In the genomic region with DNA sequence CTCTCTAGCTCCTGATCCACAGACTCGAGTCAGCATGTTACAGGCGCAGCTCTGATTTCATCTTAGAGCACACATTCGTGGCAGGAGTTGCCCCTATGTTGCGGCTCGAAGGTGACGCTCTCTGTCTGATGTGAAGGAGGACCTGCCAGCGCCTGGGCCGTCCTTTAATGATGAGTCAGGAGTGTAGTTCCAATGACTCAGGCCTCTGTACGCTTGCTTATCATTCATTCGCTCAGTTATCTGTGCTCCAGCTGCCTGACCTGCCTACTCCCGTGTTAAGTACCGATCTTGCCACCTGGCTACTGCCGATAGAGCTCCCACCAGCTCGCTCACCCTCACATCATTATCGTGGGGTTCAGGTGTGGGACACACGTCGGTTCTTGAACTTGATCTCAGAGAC, we compare ENCODE assay signal across 12 mouse cellular contexts. TPM values are rescaled to one million over a fixed set of nuclear protein-coding genes. Genes with fewer than 3 reads are reported as not detected.
DNase-seq lines count a peak whose midpoint lies in the region; ATAC-seq and TF ChIP-seq lines count a peak whose summit lies in the region.
"Had no signal": no experiment of that assay in that cellular context is flagged by ENCODE, and none has a peak within 500 bp of the region (broad histone marks: within the 10 kb centered on the region; RNA-seq: fewer than 3 reads in every experiment).

No protein-coding gene starts in this region.

- H3K9ac ChIP-seq in liver, embryonic 16.5 days (ENCODE audit: low read depth, low read length) = peak overlapping the region; percentile 44

- no peaks in the 10 kb centered on the region for H3K79me3 ChIP-seq in C2C12 (ENCODE audit: low read depth)

- H3ac ChIP-seq in C2C12 (ENCODE audit: control insufficient read depth, insufficient read length, low read depth) = no peak overlapping the region

- peak; percentile 96 for ATAC-seq in liver, embryonic 16.5 days (ENCODE audit: low read depth)

- H3K9me3 ChIP-seq in embryonic facial prominence, embryonic 10.5 days = no peaks in the 10 kb centered on the region
- H3K9me3 ChIP-seq in liver, embryonic 16.5 days (replicated peaks; ENCODE audit: control insufficient read depth, low read length) = no peaks in the 10 kb centered on the region

- 88% methylated on average over 17 of the region's 17 CpGs for WGBS in embryonic facial prominence, embryonic 10.5 days
- 28% methylated on average over 17 of the region's 17 CpGs for WGBS in liver, embryonic 16.5 days (ENCODE audit: insufficient replicate concordance)

- no peak overlapping the region for H3K4me3 ChIP-seq in C2C12 (ENCODE audit: insufficient read depth, poor library complexity, severe bottlenecking)
- no peak overlapping the region for H3K4me3 ChIP-seq in embryonic facial prominence, embryonic 10.5 days
- H3K4me3 ChIP-seq in liver, embryonic 16.5 days (ENCODE audit: low read depth, low read length) = peak overlapping the region; percentile 29
- H3K4me3 ChIP-seq: gastrocnemius, adult 2 months had no signal

- H3K79me2 ChIP-seq in C2C12 (ENCODE audit: control insufficient read depth, insufficient read depth) = no peaks in the 10 kb centered on the region

- no peaks in the 10 kb centered on the region for H3K27me3 ChIP-seq in C2C12 (ENCODE audit: control insufficient read depth, insufficient read depth, insufficient read length)
- peaks cover 47% of the 10 kb centered on the region for H3K27me3 ChIP-seq in embryonic facial prominence, embryonic 10.5 days (replicated peaks; ENCODE audit: low read depth, poor library complexity, severe bottlenecking)
- H3K27me3 ChIP-seq in liver, embryonic 16.5 days (ENCODE audit: control insufficient read depth, insufficient read depth, low read depth, low read length) = no peaks in the 10 kb centered on the region

- peak; percentile 33 to 57 for DNase-seq in adrenal gland, adult (ENCODE audit: inconsistent age in 2 of 2, low spot score in 1 of 2)
- no peak for DNase-seq in adrenal gland, adult 8-10 months
- DNase-seq in embryonic facial prominence, embryonic 10.5 days (ENCODE audit: low spot score) = no peak
- no peak for DNase-seq in right cerebral cortex, postnatal 14 days
- no peak for DNase-seq in cerebellum, adult 18-20 months
- no peak for DNase-seq in left cerebral cortex, postnatal 4 days
- DNase-seq: heart, postnatal 14 days; lung, adult 2 months had no signal

- peak overlapping the region; percentile 53 for H3K4me2 ChIP-seq in liver, embryonic 16.5 days (ENCODE audit: low read depth, low read length)
- H3K4me2 ChIP-seq: midbrain, embryonic 11.5 days had no signal

- peaks cover 68% of the 10 kb centered on the region for H3K4me1 ChIP-seq in embryonic facial prominence, embryonic 10.5 days
- H3K4me1 ChIP-seq in liver, embryonic 16.5 days (ENCODE audit: control insufficient read depth, low read depth, low read length) = peaks cover 27% of the 10 kb centered on the region

- H3K27ac ChIP-seq in embryonic facial prominence, embryonic 10.5 days (replicated peaks) = peak overlapping the region; percentile 77
- H3K27ac ChIP-seq in liver, embryonic 16.5 days (ENCODE audit: low read length) = peak overlapping the region; percentile 86
- H3K27ac ChIP-seq: gastrocnemius, adult 2 months had no signal

- no peak for TF ChIP-seq CTCF in C2C12 (IDR thresholded peaks at IDR 0.05; ENCODE audit: control insufficient read depth, insufficient read depth, insufficient read length)

- H3K36me3 ChIP-seq in C2C12 (ENCODE audit: control insufficient read depth, insufficient read depth) = no peaks in the 10 kb centered on the region
- no peaks in the 10 kb centered on the region for H3K36me3 ChIP-seq in embryonic facial prominence, embryonic 10.5 days (replicated peaks)
- H3K36me3 ChIP-seq in liver, embryonic 16.5 days (ENCODE audit: control insufficient read depth, insufficient read depth) = no peaks in the 10 kb centered on the region

- intact Hi-C loops in left cerebral cortex, postnatal 4 days (cut with DNase I) = no loop called here

TF ChIP-seq in C2C12, 6 proteins besides CTCF, POLR2A, EP300 and RAD21:
- TF ChIP-seq MYOD1 (IDR thresholded peaks at IDR 0.05; ENCODE audit: control insufficient read depth, insufficient read length, low read depth) (peak; percentile 3), CEBPB (IDR thresholded peaks at IDR 0.05; ENCODE audit: low read depth) (no peak)

RNA-seq across cellular contexts. Expression of a gene that starts 24.5 kb away (rescaled TPM):
- total RNA-seq in adrenal gland, adult 8-10 months (2022) = 1 to 10 TPM in 1 of 4 experiments, under 1 TPM in 3; 0.32 to 2.6 (median 0.79) TPM
- polyA plus RNA-seq in C2C12 (2012; fragmentation: generic; extraction: Trizol) = 0.40 TPM
- 3.7 and 7.3 TPM in 2 replicates for polyA plus RNA-seq in embryonic facial prominence, embryonic 10.5 days (2016; fragmentation: Nextera tagmentation; extraction: Ambion mirVana)
- polyA plus RNA-seq in liver, embryonic 16.5 days (2015; fragmentation: Nextera tagmentation; extraction: Ambion mirVana) = 0.18 and 0.55 TPM in 2 replicates
- 1 to 10 TPM; 1.9 to 3.6 TPM for total RNA-seq in left cerebral cortex, postnatal 4 days (2021)

Comparison
In these comparisons a context has a peak if more than half of its experiments do, and no peak if none do; other contexts are left out.
1. DNase-seq: peak in adrenal gland, adult (2 of 2); none in adrenal gland, adult 8-10 months (single experiment), embryonic facial prominence, embryonic 10.5 days (single experiment), right cerebral cortex, postnatal 14 days (single experiment), cerebellum, adult 18-20 months (0 of 2) and left cerebral cortex, postnatal 4 days (single experiment).